Mouse (Mus musculus): Measurements from ENCODE around the gene Rfng.

DNA sequence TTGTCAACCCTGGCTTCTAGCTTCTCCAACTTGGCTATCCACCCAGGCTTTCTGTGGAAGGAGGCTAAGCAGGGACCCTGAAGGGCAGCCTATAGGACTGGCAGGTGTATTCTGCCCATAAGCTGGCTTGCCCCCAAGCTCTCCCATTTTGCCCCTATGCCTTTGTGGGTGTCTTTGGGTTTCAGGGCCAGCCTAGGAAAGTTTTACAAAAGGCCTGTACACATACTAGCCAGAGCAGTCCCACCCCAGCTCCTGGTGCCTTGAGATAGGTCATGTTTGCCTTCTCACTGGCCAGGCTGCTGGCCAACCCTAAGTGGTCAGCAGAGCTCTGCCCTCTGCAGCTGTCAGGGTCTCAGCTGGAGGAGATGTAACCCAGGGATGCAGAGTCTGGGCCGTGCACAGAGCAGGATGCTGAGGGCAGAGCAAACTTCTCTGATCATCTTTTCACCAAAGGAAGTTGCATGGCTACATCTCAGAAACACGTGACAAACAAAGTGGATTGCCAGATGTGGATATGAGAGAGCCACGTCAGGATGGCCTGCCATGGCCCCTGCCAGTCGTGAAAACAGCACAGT is 41.4 kb upstream of the Rfng start:
- TF ChIP-seq POLR2A (IDR thresholded peaks at IDR 0.05; ENCODE audit: control insufficient read depth, extremely low read depth, insufficient read depth, low read length, poor library complexity): no peak
- TF ChIP-seq CTCF (IDR thresholded peaks at IDR 0.05; ENCODE audit: borderline replicate concordance, control insufficient read depth, extremely low read depth, insufficient read depth, low read length, poor library complexity): no peak
